Mouse (Mus musculus) WW6 (cell line): ENCODE measurements at regions not wholly inside any gene's neighbourhood (a gene's known extent, or its start where the extent isn't known, plus 50 kb on each side); places are given as distances from the start of the nearest gene placed in this dataset.

Source experiments
- DNase-seq: peaks from one replicate; pipeline ENCODE4 v3.0.0-alpha.2; 2013; ENCODE audit warnings: low read depth, low spot score

GRCm38 (mm10) chr13:80798863-80799817, 84.0 kb upstream of the Arrdc3 start:
- no peak for DNase-seq

DNA sequence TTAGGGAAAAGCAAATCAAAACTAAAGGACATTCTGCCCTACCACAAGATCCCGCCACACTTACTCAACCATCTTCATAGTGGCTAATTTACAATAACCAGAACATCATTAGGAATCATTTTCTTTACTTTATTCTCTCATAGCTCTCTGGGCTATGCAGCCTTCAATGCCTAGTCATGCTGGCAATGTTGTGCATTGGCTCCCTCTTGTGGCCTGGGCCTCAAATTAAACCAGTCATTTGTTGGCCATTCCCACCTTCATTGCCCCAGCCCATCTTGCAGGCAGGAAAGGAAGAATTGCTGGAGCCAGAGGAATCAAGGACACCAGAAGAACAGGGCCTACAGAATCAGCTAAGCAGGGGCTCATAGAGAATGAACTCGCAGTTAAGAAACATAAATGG, 77.0 kb upstream of the Arrdc3 start:
- peak; percentile 39 for DNase-seq

DNA sequence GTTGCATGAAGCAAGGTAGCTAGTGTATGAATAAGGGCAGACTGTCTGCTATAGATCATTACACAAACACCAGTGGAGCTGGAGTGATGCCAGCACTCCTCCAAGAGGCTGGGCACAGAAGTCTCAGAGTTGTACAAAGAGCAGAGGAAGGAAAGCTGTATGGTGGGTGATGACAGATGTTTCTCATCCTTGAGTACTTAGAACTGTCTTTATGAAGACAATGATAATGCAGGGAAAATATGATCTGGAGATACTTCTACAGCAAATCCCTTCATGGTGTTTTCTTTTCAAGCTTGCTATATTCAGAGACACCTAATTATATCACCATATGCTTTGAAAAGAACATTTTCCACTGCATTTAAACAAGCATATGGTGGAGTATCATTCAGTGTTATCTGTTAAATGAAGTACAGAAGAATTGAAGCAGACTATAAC, 56.1 kb upstream of the Arrdc3 start:
- no peak for DNase-seq
